Mouse (Mus musculus) MEL (cell line): Measurements from ENCODE around the gene Gramd1b. TPM values are rescaled to one million over a fixed set of nuclear protein-coding genes. Genes with fewer than 3 reads are reported as not detected.

ENCODE experiments used
- DNase-seq: peaks from one replicate; pipeline ENCODE4 v3.0.0; 2011; ENCODE audit warnings: low read depth, low spot score
- H3K27ac ChIP-seq: 2 replicates; pipeline ENCODE4 v1.5.1; 2012; ENCODE audit warnings: low read depth, mild to moderate bottlenecking, control low read depth, low read length, moderate library complexity; ENCODE audit not compliant: control insufficient read depth
- H3K27me3 ChIP-seq, 2 experiments: fragments of 150-350 bp in 1 of 2; sonication (generic) in 1 of 2; 2 replicates each; pipeline ENCODE4 v1.6.1; 2012; ENCODE audit warnings: low read length in 2 of 2, mild to moderate bottlenecking in 2 of 2, improper control_type of control experiment in 1 of 2, moderate library complexity in 1 of 2; ENCODE audit not compliant: insufficient read depth in 2 of 2, control insufficient read depth in 1 of 2
- H3K36me3 ChIP-seq, 2 experiments: 2 replicates each; pipeline ENCODE4 v1.6.1; 2012 to 2014; ENCODE audit warnings: low read length in 2 of 2, improper control_type of control experiment in 1 of 2, inconsistent platforms in 1 of 2, mild to moderate bottlenecking in 1 of 2; ENCODE audit not compliant: insufficient read depth in 2 of 2, control insufficient read depth in 1 of 2
- H3K4me1 ChIP-seq, 2 experiments: fragments of 150-350 bp in 1 of 2; sonication (generic) in 1 of 2; 2 replicates each; pipeline ENCODE4 v1.6.1; 2012; ENCODE audit warnings: low read length in 2 of 2, improper control_type of control experiment in 1 of 2, mild to moderate bottlenecking in 1 of 2; ENCODE audit not compliant: insufficient read depth in 2 of 2, control insufficient read depth in 1 of 2
- H3K4me3 ChIP-seq, 2 experiments: fragments of 150-350 bp in 1 of 2; sonication (generic) in 1 of 2; 2 replicates each; pipeline ENCODE4 v1.5.1; 2012; ENCODE audit warnings: low read depth in 2 of 2, low read length in 2 of 2, mild to moderate bottlenecking in 2 of 2, moderate library complexity in 2 of 2, control low read depth in 1 of 2, improper control_type of control experiment in 1 of 2; ENCODE audit not compliant: control insufficient read depth in 1 of 2, insufficient read depth in 1 of 2
- H3K79me2 ChIP-seq: 2 replicates; pipeline ENCODE4 v1.6.1; 2012; ENCODE audit warnings: mild to moderate bottlenecking, low read length, moderate library complexity; ENCODE audit not compliant: control insufficient read depth, poor library complexity, insufficient read depth
- H3K9ac ChIP-seq: 2 replicates; pipeline ENCODE4 v1.6.1; 2012; ENCODE audit warnings: low read depth, mild to moderate bottlenecking, control low read depth, low read length, moderate library complexity; ENCODE audit not compliant: control insufficient read depth, poor library complexity, severe bottlenecking
- H3K9me3 ChIP-seq: fragments of 150-350 bp; sonication (generic); replicated peaks from 2 replicates; pipeline ENCODE4 v1.6.1; 2012; ENCODE audit warnings: mild to moderate bottlenecking, low read length, improper control_type of control experiment, moderate library complexity; ENCODE audit not compliant: insufficient read depth
- CHD1 ChIP-seq: IDR thresholded peaks from 2 replicates; pipeline ENCODE4 v1.6.1; 2012; ENCODE audit warnings: low read depth, mild to moderate bottlenecking, inconsistent platforms, low read length, improper control_type of control experiment
- CTCF ChIP-seq, 3 experiments: IDR thresholded peaks in 2 of 3; conservative IDR thresholded peaks in 1 of 3; 2 replicates each; pipeline ENCODE4 v1.5.1; 2011 to 2012; ENCODE audit warnings: low read length in 3 of 3, low read depth in 2 of 3, mild to moderate bottlenecking in 2 of 3, improper control_type of control experiment in 1 of 3, inconsistent platforms in 1 of 3, mixed read lengths in 1 of 3, moderate library complexity in 1 of 3; ENCODE audit not compliant: control insufficient read depth in 1 of 3, insufficient read depth in 1 of 3, poor library complexity in 1 of 3, severe bottlenecking in 1 of 3
- E2F4 ChIP-seq: IDR thresholded peaks from 2 replicates; pipeline ENCODE4 v1.6.1; 2011; ENCODE audit warnings: low read depth, low read length, improper control_type of control experiment, borderline replicate concordance
- ELF1 ChIP-seq: IDR thresholded peaks from 2 replicates; pipeline ENCODE4 v1.6.1; 2014; ENCODE audit warnings: low read depth, mild to moderate bottlenecking, inconsistent platforms, low read length, improper control_type of control experiment, moderate library complexity
- EP300 ChIP-seq, 2 experiments: IDR thresholded peaks; 2 replicates each; pipeline ENCODE4 v1.6.1; 2011; ENCODE audit warnings: improper control_type of control experiment in 2 of 2, low read length in 2 of 2, low read depth in 1 of 2, mild to moderate bottlenecking in 1 of 2
- ETS1 ChIP-seq: IDR thresholded peaks from 2 replicates; pipeline ENCODE4 v1.6.1; 2012; ENCODE audit warnings: low read depth, mild to moderate bottlenecking, inconsistent platforms, low read length, improper control_type of control experiment, moderate library complexity
- GABPA ChIP-seq: IDR thresholded peaks from 2 replicates; pipeline ENCODE4 v1.6.1; 2012; ENCODE audit warnings: low read depth, mild to moderate bottlenecking, inconsistent platforms, low read length, improper control_type of control experiment, moderate library complexity
- GATA1 ChIP-seq: IDR thresholded peaks from 2 replicates; pipeline ENCODE4 v1.6.1; 2011; ENCODE audit warnings: low read depth, low read length, improper control_type of control experiment
- JUND ChIP-seq: IDR thresholded peaks from 2 replicates; pipeline ENCODE4 v1.6.1; 2011; ENCODE audit warnings: low read depth, mild to moderate bottlenecking, improper control_type of control experiment, low read length
- KAT2A ChIP-seq: conservative IDR thresholded peaks from 2 replicates; pipeline ENCODE4 v1.6.1; 2012; ENCODE audit warnings: low read depth, low read length, improper control_type of control experiment, inconsistent platforms
- MAZ ChIP-seq: IDR thresholded peaks from 2 replicates; pipeline ENCODE4 v1.6.1; 2012; ENCODE audit warnings: low read depth, mild to moderate bottlenecking, inconsistent platforms, low read length, improper control_type of control experiment
- MEF2A ChIP-seq: IDR thresholded peaks from 2 replicates; pipeline ENCODE4 v1.6.1; 2014; ENCODE audit warnings: low read depth, mild to moderate bottlenecking, inconsistent platforms, low read length, improper control_type of control experiment; ENCODE audit not compliant: poor library complexity, insufficient replicate concordance, severe bottlenecking; ENCODE audit errors: extremely low read depth
- MYB ChIP-seq: IDR thresholded peaks from 2 replicates; pipeline ENCODE4 v1.6.1; 2011; ENCODE audit warnings: mild to moderate bottlenecking, low read depth, low read length, improper control_type of control experiment
- NRF1 ChIP-seq: IDR thresholded peaks from 2 replicates; pipeline ENCODE4 v1.6.1; 2014; ENCODE audit warnings: low read depth, mild to moderate bottlenecking, inconsistent platforms, low read length, improper control_type of control experiment, moderate library complexity; ENCODE audit not compliant: poor library complexity, insufficient read depth, severe bottlenecking
- POLR2A ChIP-seq, 2 experiments: IDR thresholded peaks; 2 replicates each; pipeline ENCODE4 v1.6.1; 2011 to 2012; ENCODE audit warnings: low read length in 2 of 2, mild to moderate bottlenecking in 2 of 2, control low read depth in 1 of 2, improper control_type of control experiment in 1 of 2, low read depth in 1 of 2, moderate library complexity in 1 of 2; ENCODE audit not compliant: control insufficient read depth in 1 of 2, insufficient read depth in 1 of 2, poor library complexity in 1 of 2
- POLR2AphosphoS2 ChIP-seq: IDR thresholded peaks from 2 replicates; pipeline ENCODE4 v1.6.1; 2011; ENCODE audit warnings: low read length, improper control_type of control experiment
- POLR2AphosphoS5 ChIP-seq: IDR thresholded peaks from 2 replicates; pipeline ENCODE4 v1.6.1; 2012; ENCODE audit warnings: low read depth, borderline replicate concordance, mild to moderate bottlenecking, inconsistent platforms, low read length, moderate library complexity, mixed read lengths
- RCOR1 ChIP-seq: IDR thresholded peaks from 2 replicates; pipeline ENCODE4 v1.6.1; 2012; ENCODE audit warnings: low read depth, mild to moderate bottlenecking, inconsistent platforms, low read length, improper control_type of control experiment
- TCF12 ChIP-seq: IDR thresholded peaks from 2 replicates; pipeline ENCODE4 v1.6.1; 2014; ENCODE audit warnings: low read depth, mild to moderate bottlenecking, inconsistent platforms, low read length, improper control_type of control experiment, moderate library complexity
- USF1 ChIP-seq: IDR thresholded peaks from 2 replicates; pipeline ENCODE4 v1.6.1; 2014; ENCODE audit warnings: low read depth, mild to moderate bottlenecking, inconsistent platforms, low read length, improper control_type of control experiment, moderate library complexity
- USF2 ChIP-seq, 2 experiments: IDR thresholded peaks; 2 replicates each; pipeline ENCODE4 v1.6.1; 2011 to 2012; ENCODE audit warnings: improper control_type of control experiment in 2 of 2, low read length in 2 of 2, borderline replicate concordance in 1 of 2, inconsistent platforms in 1 of 2, low read depth in 1 of 2, mild to moderate bottlenecking in 1 of 2; ENCODE audit not compliant: insufficient read depth in 1 of 2
- ZC3H11A ChIP-seq: IDR thresholded peaks from 2 replicates; pipeline ENCODE4 v1.6.1; 2012; ENCODE audit warnings: low read depth, mild to moderate bottlenecking, inconsistent platforms, low read length, improper control_type of control experiment
- ZKSCAN1 ChIP-seq: IDR thresholded peaks from 2 replicates; pipeline ENCODE4 v1.6.1; 2012; ENCODE audit warnings: low read depth, mild to moderate bottlenecking, inconsistent platforms, low read length, improper control_type of control experiment, moderate library complexity
- ZMIZ1 ChIP-seq: IDR thresholded peaks from 2 replicates; pipeline ENCODE4 v1.6.1; 2012; ENCODE audit warnings: low read depth, mild to moderate bottlenecking, inconsistent platforms, low read length, improper control_type of control experiment, moderate library complexity
- polyA plus RNA-seq, 2 experiments: library from polyadenylated mRNA; stranded (reverse) in 1 of 2; unstranded in 1 of 2; fragments of >175 nt in 1 of 2; fragments of >200 nt in 1 of 2; gene quantifications; 2 replicates each; pipeline versions ENCODE4 v1.2.1 to v1.2.4; 2012; ENCODE audit warnings: low replicate concordance in 2 of 2, low read depth in 1 of 2; ENCODE audit not compliant: insufficient read length in 2 of 2, insufficient read depth in 1 of 2, missing spikeins in 1 of 2
- total RNA-seq: library from RNA; depleted of rRNA; stranded (reverse); fragments of 300-350 nt; gene quantifications from 2 replicates; pipeline ENCODE4 v1.2.3, GENCODE M21; 2012

The Gramd1b gene
- total and polyA plus RNA-seq, 3 experiments = not detected

GRCm38 (mm10) chr9:40426282-40426964 is 104.8 kb downstream of the Gramd1b start:
- no peaks in the 10 kb centered on the region for H3K9me3 ChIP-seq
- no peak overlapping the region for H3K27ac ChIP-seq
- H3K36me3 ChIP-seq = no peaks in the 10 kb centered on the region
- H3K9ac ChIP-seq = no peak overlapping the region
- H3K79me2 ChIP-seq = no peaks in the 10 kb centered on the region
- DNase-seq = no peak
- no peaks in the 10 kb centered on the region for H3K27me3 ChIP-seq
- TF ChIP-seq NRF1 (no peak), USF1 (no peak), RCOR1 (no peak), ETS1 (no peak), CTCF (IDR thresholded peaks at IDR 0.05 in 2 of 3, conservative IDR thresholded peaks at IDR 0.05 in 1 of 3; ENCODE audit: control insufficient read depth in 1 of 3, insufficient read depth in 1 of 3, low read depth in 2 of 3, low read length in 3 of 3, poor library complexity in 1 of 3, severe bottlenecking in 1 of 3) (no peak), EP300 (IDR thresholded peaks at IDR 0.05; ENCODE audit: low read depth in 1 of 2, low read length in 2 of 2) (no peak), KAT2A (no peak), MEF2A (no peak), JUND (no peak), ZMIZ1 (no peak), POLR2AphosphoS5 (no peak), POLR2AphosphoS2 (no peak), ELF1 (no peak), USF2 (IDR thresholded peaks at IDR 0.05; ENCODE audit: borderline replicate concordance in 1 of 2, insufficient read depth in 1 of 2, low read depth in 1 of 2, low read length in 2 of 2) (no peak)
- TF ChIP-seq, all 39 proteins: peak for 0
- Histone ChIP-seq H3K4me3 (no peak overlapping the region), H3K4me1 (no peaks in the 10 kb centered on the region)

GRCm38 (mm10) chr9:40424874-40425273 is 106.3 kb downstream of the Gramd1b start:
- H3K4me1 ChIP-seq = no peaks in the 10 kb centered on the region
- no peaks in the 10 kb centered on the region for H3K9me3 ChIP-seq
- no peaks in the 10 kb centered on the region for H3K27me3 ChIP-seq
- no peaks in the 10 kb centered on the region for H3K79me2 ChIP-seq
- H3K4me3 ChIP-seq = no peak overlapping the region
- no peak for DNase-seq
- no peak overlapping the region for H3K9ac ChIP-seq
- TF ChIP-seq CHD1 (no peak), ELF1 (no peak), ZKSCAN1 (no peak), ETS1 (no peak), ZC3H11A (no peak), MAZ (no peak), NRF1 (no peak), GATA1 (no peak), E2F4 (no peak), GABPA (no peak), CTCF (IDR thresholded peaks at IDR 0.05 in 2 of 3, conservative IDR thresholded peaks at IDR 0.05 in 1 of 3; ENCODE audit: control insufficient read depth in 1 of 3, insufficient read depth in 1 of 3, low read depth in 2 of 3, low read length in 3 of 3, poor library complexity in 1 of 3, severe bottlenecking in 1 of 3) (no peak), POLR2AphosphoS5 (no peak), USF2 (IDR thresholded peaks at IDR 0.05; ENCODE audit: borderline replicate concordance in 1 of 2, insufficient read depth in 1 of 2, low read depth in 1 of 2, low read length in 2 of 2) (no peak), RCOR1 (no peak), TCF12 (no peak), EP300 (IDR thresholded peaks at IDR 0.05; ENCODE audit: low read depth in 1 of 2, low read length in 2 of 2) (no peak), USF1 (no peak), POLR2A (IDR thresholded peaks at IDR 0.05; ENCODE audit: control insufficient read depth in 1 of 2, insufficient read depth in 1 of 2, low read depth in 1 of 2, low read length in 2 of 2, poor library complexity in 1 of 2) (no peak), POLR2AphosphoS2 (no peak), MYB (no peak)
- H3K36me3 ChIP-seq = no peaks in the 10 kb centered on the region
- no peak overlapping the region for H3K27ac ChIP-seq
